Mouse (Mus musculus) embryonic facial prominence, embryonic 11.5 days (tissue): Measurements from ENCODE around the gene Unc45b. TPM values are rescaled to one million over a fixed set of nuclear protein-coding genes. Genes with fewer than 3 reads are reported as not detected.

Experiments used
- ATAC-seq: fragments of 200-750 bp; cut with Nextera tagmentation; replicated peaks from 2 replicates; pipeline ENCODE4 v1.8.0; 2017; ENCODE audit warnings: low read depth; ENCODE audit not compliant: insufficient number of reproducible peaks, low FRiP score, low TSS enrichment
- DNase-seq: peaks from one replicate; pipeline ENCODE4 v3.0.0-alpha.2; 2015; ENCODE audit warnings: low spot score
- H3K27ac ChIP-seq: fragments of 300-500 bp; sonication (generic); replicated peaks from 2 replicates; pipeline ENCODE4 v1.5.1; 2014; ENCODE audit warnings: mild to moderate bottlenecking, low read depth, low read length, control low read depth
- H3K27me3 ChIP-seq: fragments of 300-500 bp; sonication (generic); 2 replicates; pipeline ENCODE4 v1.6.1; 2014; ENCODE audit warnings: mild to moderate bottlenecking, low read length, moderate library complexity, mixed read lengths; ENCODE audit not compliant: control insufficient read depth, insufficient read depth
- H3K36me3 ChIP-seq: fragments of 300-500 bp; sonication (generic); replicated peaks from 2 replicates; pipeline ENCODE4 v1.6.1; 2014; ENCODE audit warnings: low read depth, mild to moderate bottlenecking, low read length, moderate library complexity, mixed read lengths; ENCODE audit not compliant: control insufficient read depth, insufficient read depth
- H3K4me1 ChIP-seq: fragments of 300-500 bp; sonication (generic); 2 replicates; pipeline ENCODE4 v1.6.1; 2014; ENCODE audit warnings: low read length, mixed read lengths; ENCODE audit not compliant: control insufficient read depth, insufficient read depth
- H3K4me2 ChIP-seq: fragments of 300-500 bp; sonication (generic); 2 replicates; pipeline ENCODE4 v1.6.1; 2014; ENCODE audit warnings: low read depth, mild to moderate bottlenecking, control low read depth, low read length, moderate library complexity
- H3K4me3 ChIP-seq: fragments of 300-500 bp; sonication (generic); 2 replicates; pipeline ENCODE4 v1.5.1; 2014; ENCODE audit warnings: low read depth, low read length, control low read depth
- H3K9ac ChIP-seq: fragments of 300-500 bp; sonication (generic); replicated peaks from 2 replicates; pipeline ENCODE4 v1.6.1; 2014; ENCODE audit warnings: mild to moderate bottlenecking, control low read depth, low read length
- H3K9me3 ChIP-seq: fragments of 300-500 bp; sonication (generic); replicated peaks from 2 replicates; pipeline ENCODE4 v1.6.1; 2016; ENCODE audit warnings: mild to moderate bottlenecking, low read length, inconsistent platforms, mixed read lengths; ENCODE audit not compliant: control insufficient read depth
- WGBS: fragments of 180-500 bp; shearing (Covaris S2); extraction: QIAGEN DNeasy Blood & Tissue Kit; methylation state at CpG from one replicate; pipeline ENCODE4 v1.1.7; 2014; 5-methylcytosine and 5-hydroxymethylcytosine counted together
- polyA plus RNA-seq: library from polyadenylated mRNA; unstranded; fragments of >200 nt; fragmentation: Nextera tagmentation; extraction: Ambion mirVana; gene quantifications from 2 replicates; pipeline ENCODE4 v1.2.1, GENCODE M21; 2014

Gene Unc45b
- polyA plus RNA-seq, 1 experiment from 2014 or later = 2.6 TPM

- Histone ChIP-seq H3K9ac (0 out of 2 replicates have a peak overlapping the region, but pooled peaks have one; percentile 8), H3K9me3 (no peaks in the 10 kb centered on the region), H3K4me2 (peak overlapping the region; percentile 82), H3K27ac (no peak overlapping the region), H3K27me3 (peaks cover 42% of the 10 kb centered on the region), H3K4me3 (peak overlapping the region; percentile 46), H3K4me1 (no peaks in the 10 kb centered on the region), H3K36me3 (no peaks in the 10 kb centered on the region)
- ATAC-seq = no peak
- DNase-seq = no peak
- 1% methylated on average over 28 of the region's 29 CpGs for WGBS
These were observed 22.8 kb downstream of the Unc45b start for GRCm38 (mm10) chr11:82933186-82933585.

DNA sequence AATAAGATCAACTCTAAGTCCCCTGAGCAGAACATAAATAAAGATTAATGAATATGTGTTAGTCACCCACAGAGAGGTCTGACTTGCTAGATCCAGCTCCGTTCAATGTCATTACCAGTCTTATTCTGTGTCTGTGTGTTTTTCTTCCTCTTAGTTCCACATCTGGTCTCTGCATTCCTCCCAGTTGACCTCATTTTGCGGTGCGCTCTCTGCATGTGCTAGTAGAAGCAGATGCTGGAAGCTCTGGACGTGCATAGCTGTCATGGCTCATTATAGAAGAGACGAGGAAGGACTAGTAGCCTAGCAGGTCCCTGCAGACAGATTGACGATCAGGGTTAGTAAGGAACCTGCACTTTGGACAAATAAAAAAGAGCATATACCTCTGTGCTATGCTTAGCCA lies 33.0 kb downstream of the Unc45b start:
- H3K36me3 ChIP-seq = no peaks in the 10 kb centered on the region
- 37% methylated on average over 6 of the region's 6 CpGs for WGBS
- no peaks in the 10 kb centered on the region for H3K27me3 ChIP-seq
- no peak overlapping the region for H3K4me2 ChIP-seq
- ATAC-seq (no peak), DNase-seq (peak; percentile 36)
- no peak overlapping the region for H3K27ac ChIP-seq
- no peaks in the 10 kb centered on the region for H3K4me1 ChIP-seq
- H3K4me3 ChIP-seq = no peak overlapping the region
- no peaks in the 10 kb centered on the region for H3K9me3 ChIP-seq
- no peak overlapping the region for H3K9ac ChIP-seq

GRCm38 (mm10) chr11:82945636-82946035 lies 35.3 kb downstream of the Unc45b start:
- Histone ChIP-seq H3K36me3 (no peaks in the 10 kb centered on the region), H3K9ac (no peak overlapping the region), H3K4me2 (no peak overlapping the region), H3K27ac (no peak overlapping the region), H3K27me3 (peaks cover 3% of the 10 kb centered on the region), H3K4me3 (no peak overlapping the region), H3K9me3 (no peaks in the 10 kb centered on the region), H3K4me1 (no peaks in the 10 kb centered on the region)
- 71% methylated on average over 2 of the region's 2 CpGs for WGBS
- ATAC-seq = no peak
- no peak for DNase-seq

DNA sequence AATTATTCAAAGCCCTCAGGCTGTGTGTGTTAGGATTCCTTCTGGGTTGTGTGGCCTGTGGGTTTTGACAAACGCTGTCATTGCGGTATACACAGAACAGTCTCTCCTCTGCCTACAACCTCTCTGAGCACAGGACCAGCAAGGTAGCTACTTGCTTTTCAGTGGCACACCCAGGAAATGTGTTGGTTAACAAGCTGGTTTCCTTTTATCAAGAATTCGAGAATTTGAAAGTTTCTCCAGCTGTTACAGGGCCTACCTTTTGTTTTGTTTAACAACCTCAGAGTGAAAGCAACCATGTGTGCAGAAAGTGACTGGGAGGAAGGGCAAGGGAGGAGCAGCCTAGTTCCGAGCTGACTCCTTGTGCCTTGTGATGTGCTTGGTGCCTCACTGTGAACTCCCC lies 37.1 kb downstream of the Unc45b start:
- ATAC-seq = no peak
- Histone ChIP-seq H3K9me3 (no peaks in the 10 kb centered on the region), H3K4me1 (0 out of 2 replicates have a peak, but pooled peaks cover 2% of the 10 kb centered on the region), H3K27me3 (peaks cover 20% of the 10 kb centered on the region), H3K4me2 (no peak overlapping the region), H3K27ac (no peak overlapping the region), H3K4me3 (no peak overlapping the region), H3K9ac (no peak overlapping the region), H3K36me3 (no peaks in the 10 kb centered on the region)
- DNase-seq = no peak
- WGBS = 48% methylated on average over 4 of the region's 4 CpGs

DNA sequence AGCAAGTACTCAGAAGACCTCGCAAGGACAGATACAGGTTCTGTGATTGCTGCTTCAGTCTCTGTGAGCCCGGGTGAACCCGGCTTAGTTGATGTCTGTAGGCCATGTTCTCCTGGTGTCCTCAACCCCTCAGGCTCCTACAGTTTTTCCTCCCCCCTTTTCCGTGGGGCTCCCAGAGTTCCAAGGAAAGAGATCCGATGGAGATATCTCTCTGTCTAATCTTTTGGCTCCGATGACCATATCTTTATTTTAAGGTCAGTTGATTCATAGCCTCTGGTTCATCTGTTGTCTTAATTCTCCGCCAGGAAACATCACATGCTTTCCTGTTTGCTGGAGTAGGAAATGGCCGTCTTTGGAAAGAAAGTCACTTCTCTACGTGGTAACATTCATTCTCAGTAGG lies 38.7 kb downstream of the Unc45b start:
- H3K9me3 ChIP-seq = no peaks in the 10 kb centered on the region
- H3K27me3 ChIP-seq = peaks cover 28% of the 10 kb centered on the region
- H3K4me1 ChIP-seq = 0 out of 2 replicates have a peak, but pooled peaks cover 2% of the 10 kb centered on the region
- H3K27ac ChIP-seq = no peak overlapping the region
- H3K9ac ChIP-seq = no peak overlapping the region
- no peak for DNase-seq
- ATAC-seq = no peak
- no peaks in the 10 kb centered on the region for H3K36me3 ChIP-seq
- no peak overlapping the region for H3K4me3 ChIP-seq
- no peak overlapping the region for H3K4me2 ChIP-seq
- WGBS = 86% methylated on average over 9 of the region's 9 CpGs

DNA sequence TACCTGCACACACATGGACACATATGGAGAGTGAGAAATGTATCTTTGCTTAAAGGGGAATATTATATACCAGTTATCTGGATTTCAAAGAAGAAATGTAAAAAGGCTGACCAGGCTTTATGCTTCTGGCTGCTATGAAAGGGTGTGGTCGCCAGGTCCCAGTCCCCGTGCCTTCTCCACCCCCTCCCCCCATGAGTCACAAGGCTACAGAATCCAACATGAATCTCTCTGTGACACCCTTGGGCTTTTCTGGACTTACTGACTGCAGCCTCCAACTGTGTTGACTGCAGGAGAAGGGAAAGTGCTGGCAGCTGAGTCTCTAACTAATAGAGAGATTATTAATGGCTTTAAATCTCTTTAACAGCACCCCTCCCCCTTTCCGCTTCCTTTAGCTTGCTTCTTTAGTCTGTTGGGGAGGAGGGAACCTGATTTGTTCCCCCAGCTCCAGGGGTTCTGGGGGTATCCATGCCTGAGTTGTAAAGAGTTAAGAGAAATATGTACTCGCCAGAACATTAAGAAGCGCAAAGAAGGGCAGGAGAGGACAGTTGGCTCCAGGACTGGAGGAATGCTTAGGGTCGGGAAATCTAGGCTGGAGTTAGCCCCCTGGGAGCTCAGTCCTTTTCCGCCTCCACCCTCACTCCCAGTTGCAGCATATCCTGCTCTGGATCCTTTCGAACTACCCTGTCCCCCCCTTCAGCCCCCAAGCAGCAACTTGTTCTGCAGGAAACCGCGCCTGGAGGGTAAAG lies 40.6 kb downstream of the Unc45b start, which contains the start of gene Slfn5:
Slfn5 (plus strand) TSS at position 614 of the 746 bp plus-strand sequence.
- Histone ChIP-seq H3K27me3 (peaks cover 28% of the 10 kb centered on the region), H3K4me3 (no peak within 1 kb of the TSS), H3K9me3 (no peaks in the 10 kb centered on the region), H3K4me1 (0 out of 2 replicates have a peak, but pooled peaks cover 2% of the 10 kb centered on the region), H3K36me3 (no peaks in the 10 kb centered on the region), H3K9ac (no peak within 1 kb of the TSS), H3K4me2 (0 out of 2 replicates have a peak within 1 kb of the TSS, but pooled peaks have one; percentile 7), H3K27ac (no peak within 1 kb of the TSS)
- ATAC-seq (no peak), DNase-seq (no peak)
- 11% methylated on average over 10 of the region's 10 CpGs for WGBS

DNA sequence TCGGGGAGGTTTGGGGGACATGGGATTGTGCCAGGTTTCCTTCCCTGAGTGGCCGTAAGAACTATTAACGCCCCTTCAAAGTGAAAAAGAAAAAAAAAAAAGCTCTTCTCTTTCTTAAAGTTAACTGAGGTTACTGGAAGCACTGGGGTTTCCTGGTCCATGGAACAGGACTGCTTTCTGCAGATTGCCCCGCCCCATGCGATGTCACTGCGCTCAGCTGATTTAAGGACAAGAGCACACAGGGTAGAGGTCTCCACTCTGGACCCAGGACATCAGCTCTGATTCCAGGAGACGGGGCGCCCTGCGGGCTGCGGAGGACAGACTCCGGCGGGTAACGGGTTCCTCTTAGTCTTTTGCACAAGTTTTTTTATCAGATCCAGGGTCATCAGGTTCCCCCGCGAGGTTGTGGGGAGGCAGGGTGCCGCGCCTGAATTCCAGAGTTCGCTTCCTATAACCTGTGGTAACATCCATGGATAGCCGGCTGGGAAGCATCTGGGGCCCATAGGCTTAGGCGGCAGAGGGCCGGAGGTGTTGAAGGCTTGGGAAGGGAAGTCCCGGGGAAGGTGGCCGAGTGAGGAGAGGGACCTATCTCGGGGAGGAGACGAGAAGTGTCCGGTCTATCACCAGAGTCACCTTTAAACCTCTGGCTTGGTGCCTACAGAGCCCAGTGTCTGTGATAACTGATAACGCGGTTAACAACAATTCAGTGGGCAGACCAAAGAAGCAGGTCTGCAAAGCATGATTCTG lies 41.7 kb downstream of the Unc45b start:
- H3K4me3 ChIP-seq = no peak overlapping the region

More for the DNA sequence above, 41.7 kb downstream of the Unc45b start:
- Histone ChIP-seq H3K36me3 (no peaks in the 10 kb centered on the region), H3K4me2 (0 out of 2 replicates have a peak overlapping the region, but pooled peaks have one; percentile 7), H3K9me3 (no peaks in the 10 kb centered on the region), H3K27ac (no peak overlapping the region), H3K4me1 (0 out of 2 replicates have a peak, but pooled peaks cover 2% of the 10 kb centered on the region), H3K27me3 (peaks cover 28% of the 10 kb centered on the region), H3K9ac (no peak overlapping the region)
- 11% methylated on average over 28 of the region's 28 CpGs for WGBS
- no peak for DNase-seq
- no peak for ATAC-seq
